In the genomic region with DNA sequence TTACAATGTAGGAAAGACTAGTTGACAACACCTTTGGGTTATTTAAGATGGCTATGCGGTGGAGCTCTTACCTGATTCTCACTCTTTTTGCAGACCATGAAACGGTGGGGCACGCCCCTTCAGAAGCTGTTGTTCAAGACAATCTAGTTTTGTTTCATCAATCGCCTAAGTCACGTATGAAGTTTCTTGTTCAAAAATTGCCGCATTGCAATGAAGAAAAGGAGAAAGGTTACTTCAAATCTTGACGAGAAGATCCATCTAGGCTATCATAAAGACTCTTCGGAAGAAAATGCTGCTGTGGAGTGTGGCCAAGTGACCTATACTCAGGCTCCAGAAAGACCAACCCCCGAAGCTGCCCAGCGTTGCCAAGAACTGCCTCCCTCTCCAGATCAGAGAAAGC, we compare ENCODE assay signal across 8 mouse cellular contexts. TPM values are rescaled to one million over a fixed set of nuclear protein-coding genes. Genes with fewer than 3 reads are reported as not detected.
DNase-seq lines count a peak whose midpoint lies in the region; ATAC-seq and TF ChIP-seq lines count a peak whose summit lies in the region.

No protein-coding gene starts in this region.

- TF ChIP-seq POLR2A in liver, adult 2 months (IDR thresholded peaks at IDR 0.05; ENCODE audit: extremely low read depth, insufficient read depth, low read length), result no peak

- H3K27me3 ChIP-seq in E14TG2a.4 (ENCODE audit: insufficient read depth, low read length), result no peaks in the 10 kb centered on the region; the same call in 1 of the 2 replicates
- H3K27me3 ChIP-seq in embryonic facial prominence, embryonic 10.5 days (replicated peaks; ENCODE audit: low read depth, poor library complexity, severe bottlenecking), result no peaks in the 10 kb centered on the region
- H3K27me3 ChIP-seq in hindbrain, embryonic 14.5 days (ENCODE audit: control insufficient read depth, insufficient read depth, low read length), result no peaks in the 10 kb centered on the region
- no peaks in the 10 kb centered on the region for H3K27me3 ChIP-seq in liver, adult 2 months (ENCODE audit: control insufficient read depth, insufficient read depth, low read length)
- no peaks in the 10 kb centered on the region for H3K27me3 ChIP-seq in neural tube, embryonic 12.5 days (replicated peaks)

- H3K9me3 ChIP-seq in E14TG2a.4 (ENCODE audit: low read length), result no peaks in the 10 kb centered on the region
- H3K9me3 ChIP-seq in embryonic facial prominence, embryonic 10.5 days, result no peaks in the 10 kb centered on the region
- H3K9me3 ChIP-seq in hindbrain, embryonic 14.5 days (ENCODE audit: control insufficient read depth, low read length), result no peaks in the 10 kb centered on the region
- H3K9me3 ChIP-seq in neural tube, embryonic 12.5 days, result no peaks in the 10 kb centered on the region

- H3K36me3 ChIP-seq in E14TG2a.4 (ENCODE audit: insufficient read depth, low read length), result peaks cover 30% of the 10 kb centered on the region
- H3K36me3 ChIP-seq in embryonic facial prominence, embryonic 10.5 days (replicated peaks), result peaks cover 20% of the 10 kb centered on the region
- peaks cover 17% of the 10 kb centered on the region for H3K36me3 ChIP-seq in hindbrain, embryonic 14.5 days (replicated peaks; ENCODE audit: control insufficient read depth, insufficient read depth)
- H3K36me3 ChIP-seq in liver, adult 2 months (ENCODE audit: control insufficient read depth, insufficient read depth, low read length), result peaks cover 7% of the 10 kb centered on the region; the same call in 1 of the 2 replicates
- 0 out of 2 replicates have a peak, but pooled peaks cover 3% of the 10 kb centered on the region for H3K36me3 ChIP-seq in neural tube, embryonic 12.5 days

- ATAC-seq in hindbrain, embryonic 14.5 days (ENCODE audit: low FRiP score), result no peak
- ATAC-seq in neural tube, embryonic 12.5 days (ENCODE audit: low FRiP score, low read depth), result no peak

- peak overlapping the region; percentile 97 for H3K27ac ChIP-seq in embryonic facial prominence, embryonic 10.5 days (replicated peaks)
- peak overlapping the region; percentile 78; the same call in 1 of the 2 replicates for H3K27ac ChIP-seq in hindbrain, embryonic 14.5 days
- H3K27ac ChIP-seq in liver, adult 2 months (replicated peaks; ENCODE audit: insufficient read depth, low read depth, low read length), result no peak overlapping the region
- no peak overlapping the region for H3K27ac ChIP-seq in neural tube, embryonic 12.5 days

- H3K9ac ChIP-seq in hindbrain, embryonic 14.5 days, result peak overlapping the region; percentile 88
- peak overlapping the region; percentile 95; the same call in 1 of the 2 replicates for H3K9ac ChIP-seq in liver, adult 2 months (ENCODE audit: low read depth, low read length)
- peak overlapping the region; percentile 92 for H3K9ac ChIP-seq in neural tube, embryonic 12.5 days

- H3K4me2 ChIP-seq in hindbrain, embryonic 14.5 days (replicated peaks), result peak overlapping the region; percentile 78
- peak overlapping the region; percentile 61 for H3K4me2 ChIP-seq in neural tube, embryonic 12.5 days (replicated peaks)

- peaks cover 48% of the 10 kb centered on the region for H3K4me1 ChIP-seq in E14TG2a.4 (replicated peaks; ENCODE audit: low read depth, low read length)
- peaks cover 36% of the 10 kb centered on the region for H3K4me1 ChIP-seq in embryonic facial prominence, embryonic 10.5 days
- peaks cover 40% of the 10 kb centered on the region for H3K4me1 ChIP-seq in hindbrain, embryonic 14.5 days (replicated peaks; ENCODE audit: control insufficient read depth, insufficient read depth, low read length)
- peaks cover 14% of the 10 kb centered on the region for H3K4me1 ChIP-seq in liver, adult 2 months (ENCODE audit: control insufficient read depth, insufficient read depth, low read length)
- peaks cover 33% of the 10 kb centered on the region for H3K4me1 ChIP-seq in neural tube, embryonic 12.5 days

- H3K4me3 ChIP-seq in E14TG2a.4 (replicated peaks; ENCODE audit: low read length), result peak overlapping the region; percentile 94
- H3K4me3 ChIP-seq in embryonic facial prominence, embryonic 10.5 days, result peak overlapping the region; percentile 87
- H3K4me3 ChIP-seq in hindbrain, embryonic 14.5 days (replicated peaks; ENCODE audit: low read length), result peak overlapping the region; percentile 73
- peak overlapping the region; percentile 95 for H3K4me3 ChIP-seq in liver, adult 2 months (ENCODE audit: insufficient read depth, low read depth, low read length)
- peak overlapping the region; percentile 84 for H3K4me3 ChIP-seq in neural tube, embryonic 12.5 days

- DNase-seq in cerebellum, adult 11-12 months, result peak; percentile 9
- no peak for DNase-seq in cerebellum, postnatal 36 days
- peak; percentile 21 for DNase-seq in embryonic facial prominence, embryonic 10.5 days (ENCODE audit: low spot score)
- no peak for DNase-seq in hindbrain, embryonic 14.5 days (ENCODE audit: low spot score)
- DNase-seq in liver, adult 2 months (ENCODE audit: extremely low read depth, low read depth, low spot score), result peak; percentile 68
- no peak for DNase-seq in gastrocnemius, postnatal 10 days

- peaks cover 19% of the 10 kb centered on the region; the same call in 1 of the 2 replicates for H3K79me2 ChIP-seq in liver, adult 2 months (ENCODE audit: control insufficient read depth, insufficient read depth, low read length)

- TF ChIP-seq CTCF in E14TG2a.4 (conservative IDR thresholded peaks at IDR 0.05; ENCODE audit: low read length), result no peak
- no peak for TF ChIP-seq CTCF in liver, adult 2 months (IDR thresholded peaks at IDR 0.05; ENCODE audit: low read depth, low read length)

- 39% methylated on average over 10 of the region's 10 CpGs for WGBS in embryonic facial prominence, embryonic 10.5 days
- 21% methylated on average over 10 of the region's 10 CpGs for WGBS in hindbrain, embryonic 14.5 days
- WGBS in liver, adult 2 months, result 4% methylated on average over 10 of the region's 10 CpGs
- WGBS in neural tube, embryonic 12.5 days, result 31% methylated on average over 10 of the region's 10 CpGs

RNA-seq across cellular contexts. Expression of a gene that starts 0.9 kb away (rescaled TPM):
- 10.8 and 11.1 TPM in 2 replicates for polyA plus RNA-seq in embryonic facial prominence, embryonic 10.5 days (2016; fragmentation: Nextera tagmentation; extraction: Ambion mirVana)
- polyA plus RNA-seq in hindbrain, embryonic 14.5 days (2014; fragmentation: Nextera tagmentation; extraction: Ambion mirVana), result 25.5 and 29.5 TPM in 2 replicates
- total RNA-seq in liver, adult 2 months (2014; rRNA removed), result 6.6 and 7.6 TPM in 2 replicates
- polyA plus RNA-seq in liver, adult 2 months (2012; rRNA removed), result 2.0 and 2.1 TPM in 2 replicates
- polyA plus RNA-seq in neural tube, embryonic 12.5 days (2016; fragmentation: Nextera tagmentation; extraction: Ambion mirVana), result 14.1 and 15.0 TPM in 2 replicates
- total RNA-seq in gastrocnemius, postnatal 10 days (2021), result 10 to 100 TPM; 14.8 to 16.7 TPM

RNA-seq across cellular contexts. Expression of a gene that starts 31.6 kb away (rescaled TPM):
- polyA plus RNA-seq in embryonic facial prominence, embryonic 10.5 days (2016; fragmentation: Nextera tagmentation; extraction: Ambion mirVana), result 20.2 and 21.8 TPM in 2 replicates
- polyA plus RNA-seq in hindbrain, embryonic 14.5 days (2014; fragmentation: Nextera tagmentation; extraction: Ambion mirVana), result 3.7 and 5.3 TPM in 2 replicates
- 0.28 and 0.67 TPM in 2 replicates for total RNA-seq in liver, adult 2 months (2014; rRNA removed)
- 0.01 and 0.02 TPM in 2 replicates for polyA plus RNA-seq in liver, adult 2 months (2012; rRNA removed)
- 15.1 and 17.0 TPM in 2 replicates for polyA plus RNA-seq in neural tube, embryonic 12.5 days (2016; fragmentation: Nextera tagmentation; extraction: Ambion mirVana)
- total RNA-seq in gastrocnemius, postnatal 10 days (2021), result 1 to 10 TPM; 6.6 to 6.8 TPM

RNA-seq across cellular contexts. Expression of a gene that starts 46.0 kb away (rescaled TPM):
- polyA plus RNA-seq in embryonic facial prominence, embryonic 10.5 days (2016; fragmentation: Nextera tagmentation; extraction: Ambion mirVana), result 0.25 and 0.38 TPM in 2 replicates
- 1.2 and 2.0 TPM in 2 replicates for polyA plus RNA-seq in hindbrain, embryonic 14.5 days (2014; fragmentation: Nextera tagmentation; extraction: Ambion mirVana)
- total RNA-seq in liver, adult 2 months (2014; rRNA removed), result not detected in 2 replicates
- polyA plus RNA-seq in liver, adult 2 months (2012; rRNA removed), result not detected in 2 replicates
- polyA plus RNA-seq in neural tube, embryonic 12.5 days (2016; fragmentation: Nextera tagmentation; extraction: Ambion mirVana), result 1.7 TPM in 2 replicates
- total RNA-seq in gastrocnemius, postnatal 10 days (2021), result not detected

Comparison
In these comparisons a context has a peak if more than half of its experiments do, and no peak if none do; other contexts are left out.
1. DNase-seq: peak in cerebellum, adult 11-12 months (single experiment), embryonic facial prominence, embryonic 10.5 days (single experiment) and liver, adult 2 months (single experiment); none in cerebellum, postnatal 36 days (0 of 2), hindbrain, embryonic 14.5 days (single experiment) and gastrocnemius, postnatal 10 days (single experiment).
2. H3K27ac ChIP-seq: peak in embryonic facial prominence, embryonic 10.5 days (single experiment) and hindbrain, embryonic 14.5 days (single experiment); none in liver, adult 2 months (single experiment) and neural tube, embryonic 12.5 days (single experiment).
3. Peak in every context shown above with its lines, with median percentiles within 50 percentile points of each other: H3K4me3 ChIP-seq and H3K9ac ChIP-seq.